In genomic region chr8:121653340-121654019, GRCm38 (mm10) we compare ENCODE assay signal across 8 mouse cellular contexts. TPM values are rescaled to one million over a fixed set of nuclear protein-coding genes. Genes with fewer than 3 reads are reported as not detected.
A peak's percentile ranks its signal among the peaks of the same experiment; 100 is the strongest.
DNase-seq lines count a peak whose midpoint lies in the region; ATAC-seq and TF ChIP-seq lines count a peak whose summit lies in the region.

No protein-coding gene starts in this region.

- peak overlapping the region; percentile 83 for H3K4me3 ChIP-seq in left cerebral cortex, adult 2 months
- H3K4me3 ChIP-seq in hindbrain, embryonic 15.5 days = peak overlapping the region; percentile 77
- peak overlapping the region; percentile 77 for H3K4me3 ChIP-seq in lung, postnatal 0 days (ENCODE audit: low read depth, low read length)

- peak overlapping the region; percentile 90 for H3K9ac ChIP-seq in hindbrain, embryonic 15.5 days
- peak overlapping the region; percentile 79 for H3K9ac ChIP-seq in lung, postnatal 0 days (replicated peaks; ENCODE audit: low read depth)

- no peaks in the 10 kb centered on the region for H3K27me3 ChIP-seq in hindbrain, embryonic 15.5 days
- no peaks in the 10 kb centered on the region for H3K27me3 ChIP-seq in lung, postnatal 0 days (replicated peaks; ENCODE audit: insufficient read depth, low read length)

- H3K27ac ChIP-seq in left cerebral cortex, adult 2 months = peak overlapping the region; percentile 99
- peak overlapping the region; percentile 99 for H3K27ac ChIP-seq in hindbrain, embryonic 15.5 days (replicated peaks)
- H3K27ac ChIP-seq in lung, postnatal 0 days (ENCODE audit: low read length) = peak overlapping the region; percentile 92

- H3K9me3 ChIP-seq in hindbrain, embryonic 15.5 days = no peaks in the 10 kb centered on the region
- H3K9me3 ChIP-seq in lung, postnatal 0 days (ENCODE audit: low read length) = no peaks in the 10 kb centered on the region

- no peak for ATAC-seq in hindbrain, embryonic 15.5 days (ENCODE audit: low FRiP score, low read depth)
- peak; percentile 8 for ATAC-seq in lung, postnatal 0 days

- H3K36me3 ChIP-seq in hindbrain, embryonic 15.5 days = no peaks in the 10 kb centered on the region
- H3K36me3 ChIP-seq in lung, postnatal 0 days (ENCODE audit: insufficient read depth, low read length) = no peaks in the 10 kb centered on the region

- no peak for TF ChIP-seq EP300 in lung, postnatal 0 days (IDR thresholded peaks at IDR 0.05)

- intact Hi-C loops in left cerebral cortex, adult 2 months (cut with DNase I) = loop anchor here (1.0 to 5.0 kb wide), 3 partner anchors 31 to 254 kb away; partner anchors contain the start of gene Slc7a5

- peaks cover 44% of the 10 kb centered on the region for H3K4me1 ChIP-seq in hindbrain, embryonic 15.5 days (replicated peaks)
- H3K4me1 ChIP-seq in lung, postnatal 0 days (ENCODE audit: insufficient read depth, low read depth, low read length) = peaks cover 24% of the 10 kb centered on the region; the same call in 1 of the 2 replicates

- peak overlapping the region; percentile 96 for H3K4me2 ChIP-seq in hindbrain, embryonic 15.5 days
- peak overlapping the region; percentile 93 for H3K4me2 ChIP-seq in lung, postnatal 0 days (replicated peaks; ENCODE audit: low read depth, low read length)

- under 1% methylated on average over 31 of the region's 31 CpGs for WGBS in hindbrain, embryonic 15.5 days
- WGBS in lung, postnatal 0 days = 3% methylated on average over 31 of the region's 31 CpGs

- TF ChIP-seq CTCF in left cerebral cortex, adult 2 months (IDR thresholded peaks at IDR 0.05) = no peak
- TF ChIP-seq CTCF in lung, postnatal 0 days (IDR thresholded peaks at IDR 0.05) = no peak

- DNase-seq in left cerebral cortex, adult 2 months (ENCODE audit: extremely low spot score in 1 of 2, low spot score in 2 of 2) = no peak
- no peak for DNase-seq in left cerebral cortex, adult 9 months (ENCODE audit: low spot score in 2 of 2)
- DNase-seq in embryo, embryonic 11 days = peak; percentile 55
- peak; percentile 61 for DNase-seq in lung, postnatal 0 days (ENCODE audit: low spot score)
- no peak for DNase-seq in urinary bladder, adult 18-20 months (ENCODE audit: low spot score in 2 of 2)
- DNase-seq in spleen, adult 12 weeks (ENCODE audit: low spot score) = no peak
- DNase-seq in urinary bladder, postnatal 36 days (ENCODE audit: low spot score in 2 of 2) = no peak

RNA-seq across cellular contexts. Expression of gene Zcchc14, which starts 0.8 kb away (rescaled TPM):
- total RNA-seq in left cerebral cortex, adult 2 months (2021) = 10 to 100 TPM; 69.6 to 72.8 TPM
- polyA plus RNA-seq in hindbrain, embryonic 15.5 days (2015; fragmentation: Nextera tagmentation; extraction: Ambion mirVana) = 21.6 and 23.9 TPM in 2 replicates
- 11.1 and 14.7 TPM in 2 replicates for polyA plus RNA-seq in lung, postnatal 0 days (2015; fragmentation: Nextera tagmentation; extraction: Ambion mirVana)

Comparison
In these comparisons a context has a peak if more than half of its experiments do, and no peak if none do; other contexts are left out.
1. DNase-seq: peak in embryo, embryonic 11 days (single experiment) and lung, postnatal 0 days (single experiment); none in left cerebral cortex, adult 2 months (0 of 2), left cerebral cortex, adult 9 months (0 of 2), urinary bladder, adult 18-20 months (0 of 2), spleen, adult 12 weeks (single experiment) and urinary bladder, postnatal 36 days (0 of 2).
2. Peak in every context shown above with its lines, with median percentiles within 50 percentile points of each other: H3K27ac ChIP-seq and H3K4me3 ChIP-seq.